Mouse (Mus musculus): Measurements from ENCODE around the gene St6galnac3.

St6galnac3 gene

GRCm38 (mm10) chr3:153584836-153585235 is 140.1 kb downstream of the St6galnac3 start:
- no peak for DNase-seq (ENCODE audit: low spot score in 2 of 2)

GRCm38 (mm10) chr3:153582065-153582464 is 142.9 kb downstream of the St6galnac3 start:
- no peak for DNase-seq (ENCODE audit: low spot score in 2 of 2)

- DNase-seq (ENCODE audit: low spot score in 2 of 2), result no peak
Observed at GRCm38 (mm10) chr3:153580625-153581024, 144.3 kb downstream of the St6galnac3 start.

GRCm38 (mm10) chr3:153580136-153580535 is 144.8 kb downstream of the St6galnac3 start:
- no peak for DNase-seq (ENCODE audit: low spot score in 2 of 2)

GRCm38 (mm10) chr3:153577286-153577685 is 147.7 kb downstream of the St6galnac3 start:
- DNase-seq (ENCODE audit: low spot score in 2 of 2), result no peak

GRCm38 (mm10) chr3:153571152-153571551 is 153.8 kb downstream of the St6galnac3 start:
- DNase-seq (ENCODE audit: low spot score in 2 of 2), result no peak

- DNase-seq (ENCODE audit: low spot score in 2 of 2), result no peak
Observed at GRCm38 (mm10) chr3:153568815-153569214, 156.2 kb downstream of the St6galnac3 start.

- no peak for DNase-seq (ENCODE audit: low spot score in 2 of 2)
Observed at GRCm38 (mm10) chr3:153567913-153568312, 157.1 kb downstream of the St6galnac3 start.

GRCm38 (mm10) chr3:153567512-153567911 is 157.5 kb downstream of the St6galnac3 start:
- no peak for DNase-seq (ENCODE audit: low spot score in 2 of 2)

- DNase-seq (ENCODE audit: low spot score in 2 of 2), result no peak
Observed at GRCm38 (mm10) chr3:153566100-153566499, 158.9 kb downstream of the St6galnac3 start.

GRCm38 (mm10) chr3:153560897-153561296 is 164.1 kb downstream of the St6galnac3 start:
- DNase-seq (ENCODE audit: low spot score in 2 of 2), result no peak

- no peak for DNase-seq (ENCODE audit: low spot score in 2 of 2)
Observed at GRCm38 (mm10) chr3:153559586-153559985, 165.4 kb downstream of the St6galnac3 start.

- no peak for DNase-seq (ENCODE audit: low spot score in 2 of 2)
Observed at GRCm38 (mm10) chr3:153556621-153557020, 168.4 kb downstream of the St6galnac3 start.

- DNase-seq (ENCODE audit: low spot score in 2 of 2), result no peak
Observed at GRCm38 (mm10) chr3:153553712-153554111, 171.3 kb downstream of the St6galnac3 start.

- DNase-seq (ENCODE audit: low spot score in 2 of 2), result no peak
Observed at GRCm38 (mm10) chr3:153553226-153553625, 171.7 kb downstream of the St6galnac3 start.

GRCm38 (mm10) chr3:153546936-153547683 is 177.9 kb downstream of the St6galnac3 start:
- no peak for DNase-seq (ENCODE audit: low spot score in 2 of 2)

- DNase-seq (ENCODE audit: low spot score in 2 of 2), result no peak
Observed at GRCm38 (mm10) chr3:153539851-153540250, 185.1 kb downstream of the St6galnac3 start.

- no peak for DNase-seq (ENCODE audit: low spot score in 2 of 2)
Observed at GRCm38 (mm10) chr3:153538396-153538795, 186.6 kb downstream of the St6galnac3 start.

GRCm38 (mm10) chr3:153537435-153537834 is 187.5 kb downstream of the St6galnac3 start:
- DNase-seq (ENCODE audit: low spot score in 2 of 2), result no peak

- DNase-seq (ENCODE audit: low spot score in 2 of 2), result no peak
Observed at GRCm38 (mm10) chr3:153536260-153536659, 188.7 kb downstream of the St6galnac3 start.

- DNase-seq (ENCODE audit: low spot score in 2 of 2), result no peak
Observed at GRCm38 (mm10) chr3:153529174-153529573, 195.8 kb downstream of the St6galnac3 start.

- DNase-seq (ENCODE audit: low spot score in 2 of 2), result no peak
Observed at GRCm38 (mm10) chr3:153525151-153525768, 199.7 kb downstream of the St6galnac3 start.

GRCm38 (mm10) chr3:153516848-153517247 is 208.1 kb downstream of the St6galnac3 start:
- no peak for DNase-seq (ENCODE audit: low spot score in 2 of 2)

Data from thymus, postnatal 10 days (tissue).